Mouse (Mus musculus) layer of hippocampus, adult 9-10 months (tissue): ENCODE results near the gene Efnb3.

ENCODE experiments used
- DNase-seq: peaks from one replicate; pipeline ENCODE4 v3.0.0; 2022; ENCODE audit warnings: low spot score

The Efnb3 gene

DNA sequence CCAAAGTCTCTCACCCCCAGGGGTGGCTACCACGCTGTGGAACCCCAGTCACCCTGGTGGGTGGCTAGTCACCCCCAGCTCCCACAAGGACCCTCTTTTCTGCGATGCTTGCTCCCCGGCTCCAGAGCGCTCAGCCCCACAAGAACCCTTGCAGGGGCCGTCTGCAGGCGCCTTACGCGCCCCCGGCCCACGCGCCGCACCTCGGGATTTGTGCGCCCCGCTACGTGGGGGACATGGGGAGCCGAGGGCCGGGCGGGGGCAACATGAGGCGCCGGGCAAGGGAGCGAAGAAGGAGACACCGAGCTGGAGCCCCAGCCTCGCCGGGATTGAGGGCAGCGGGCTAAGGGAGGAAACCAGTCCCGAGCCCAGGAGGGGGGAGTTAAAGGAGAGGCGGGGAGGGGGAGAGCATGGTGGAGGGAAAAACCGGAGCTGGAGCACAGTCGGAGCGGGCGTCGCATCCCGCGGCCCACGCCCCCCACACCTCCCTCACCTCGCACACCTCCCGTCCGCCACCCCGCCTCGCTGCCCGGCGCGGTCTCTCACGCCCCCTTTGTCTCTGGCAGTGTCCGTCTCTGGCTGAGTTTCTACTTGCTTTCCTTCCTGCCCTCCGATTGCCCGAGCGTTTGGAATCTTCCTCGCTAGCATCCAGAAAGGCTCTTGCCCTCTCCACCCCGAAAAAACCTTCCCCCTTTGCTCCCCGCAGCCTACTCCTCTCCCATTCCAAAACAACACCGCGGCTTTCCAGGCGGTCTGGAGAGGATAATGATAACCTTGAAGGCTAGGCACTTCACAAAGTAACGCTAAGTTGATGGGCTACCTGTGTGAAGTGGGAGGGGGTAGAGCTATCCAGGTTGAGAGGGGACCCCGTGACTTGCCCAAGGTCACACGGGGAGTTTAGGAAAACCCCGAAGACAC, at the start of gene Efnb3:
Efnb3 (minus strand) TSS at position 355 of the 915 bp plus-strand sequence.
- DNase-seq = no peak

DNA sequence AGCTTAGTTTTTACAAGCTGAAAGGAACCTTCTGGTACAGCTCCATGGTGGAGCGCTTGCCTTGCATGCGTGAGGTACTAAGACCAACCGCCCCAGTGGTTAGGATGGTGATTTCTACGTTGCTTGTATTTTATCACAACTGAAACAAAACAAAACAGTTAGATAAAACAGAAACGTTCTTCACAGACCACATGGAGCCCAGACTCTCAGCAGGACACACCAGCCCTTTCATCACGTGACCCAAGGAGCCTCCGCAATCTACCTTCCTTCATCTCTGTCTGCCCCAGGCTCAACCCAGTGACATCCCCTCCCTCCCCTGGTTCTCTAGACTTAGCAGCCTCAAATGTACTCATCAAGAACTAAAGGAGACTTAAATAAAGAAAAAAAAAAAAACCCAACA, 49.4 kb upstream of the Efnb3 start:
- no peak for DNase-seq

DNA sequence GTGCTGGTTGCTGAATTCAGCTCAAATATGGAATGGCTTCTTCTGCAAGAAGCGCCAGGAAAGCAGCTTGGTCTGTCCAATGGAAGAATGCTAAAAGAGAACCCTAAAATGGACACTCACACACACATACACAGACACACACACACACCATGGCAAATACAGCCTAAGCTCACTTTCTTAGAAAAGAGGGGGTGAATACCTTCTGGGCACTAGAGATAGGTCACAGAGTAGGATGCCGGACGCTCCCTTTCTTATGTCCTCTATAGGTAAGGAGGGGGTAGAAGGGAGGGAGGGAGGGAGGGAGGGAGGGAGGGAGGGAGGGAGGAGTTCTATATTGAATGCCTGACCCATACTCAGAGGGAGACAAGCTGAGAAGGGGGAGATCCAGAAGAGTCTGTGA, 48.5 kb upstream of the Efnb3 start:
- no peak for DNase-seq

DNA sequence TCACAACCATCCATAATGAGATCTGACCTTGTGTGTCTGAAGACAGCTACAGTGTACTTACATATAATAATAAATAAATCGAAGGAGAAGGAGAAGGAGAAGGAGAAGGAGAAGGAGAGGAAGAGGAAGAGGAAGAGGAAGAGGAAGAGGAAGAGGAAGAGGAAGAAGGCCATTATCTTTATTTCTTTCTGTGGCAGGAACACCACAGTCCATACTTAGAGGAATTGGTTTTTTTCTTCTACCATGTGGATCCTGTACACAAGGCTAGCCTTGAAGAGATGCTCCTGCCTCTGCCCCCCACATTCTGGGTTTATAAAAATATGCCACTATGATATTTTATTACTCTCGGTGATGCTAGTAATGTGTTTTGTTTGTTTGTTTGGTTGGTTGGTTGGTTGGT, 46.8 kb upstream of the Efnb3 start:
- no peak for DNase-seq

DNA sequence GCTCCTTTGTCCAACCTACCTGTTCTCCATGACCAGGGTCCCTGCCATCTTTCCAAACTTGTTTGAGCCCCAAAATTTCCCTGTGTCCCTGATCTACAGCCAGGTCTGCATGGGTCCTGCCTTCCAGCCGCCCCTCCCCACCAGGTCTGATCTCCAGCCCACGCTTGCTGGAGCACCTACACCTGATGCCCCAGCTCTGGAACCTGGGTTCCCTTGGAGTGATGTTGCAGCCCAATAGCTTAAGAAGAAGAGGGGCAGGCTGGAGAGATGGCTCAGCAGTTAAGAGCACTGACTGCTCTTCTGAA, 46.4 kb upstream of the Efnb3 start:
- DNase-seq = no peak

DNA sequence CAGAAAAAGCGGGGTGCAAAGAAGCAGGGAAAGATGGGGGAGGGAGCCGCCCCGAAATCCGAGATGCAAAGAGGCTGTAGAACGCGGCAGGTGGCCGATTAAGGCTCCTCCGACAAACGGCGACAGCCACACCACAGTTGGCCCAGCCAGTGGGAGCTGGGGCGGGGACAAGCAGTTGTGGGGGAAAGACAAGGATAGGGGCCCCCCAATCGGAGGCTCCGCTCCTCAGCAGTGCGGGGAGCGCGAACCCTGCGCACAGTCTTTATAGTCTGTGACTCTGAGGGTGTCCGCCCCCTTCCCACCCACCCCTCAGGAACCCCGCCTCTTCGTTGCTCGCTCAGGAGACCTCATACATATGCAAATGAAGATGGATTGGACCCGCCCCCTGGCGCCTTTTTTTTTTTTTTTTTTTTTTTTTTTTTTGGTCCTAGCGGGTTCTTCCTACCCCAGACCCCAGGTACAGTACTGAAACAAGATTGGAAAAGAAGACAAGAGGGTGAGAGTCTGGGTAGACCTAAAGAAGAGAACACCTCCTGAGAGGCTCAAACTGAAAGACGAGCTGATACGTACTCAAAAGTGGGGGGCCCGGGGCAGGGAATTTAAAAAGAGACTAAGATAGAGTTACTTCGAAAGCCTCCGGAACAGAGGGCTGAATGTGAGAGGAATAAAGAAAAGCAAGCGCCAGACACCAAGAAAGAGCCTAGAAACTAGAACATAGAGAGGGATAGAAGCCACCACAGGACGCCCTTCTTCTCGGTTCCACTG, 45.9 kb upstream of the Efnb3 start, which contains the start of gene Atp1b2:
Atp1b2 (minus strand) TSS at position 217 of the 765 bp plus-strand sequence.
- DNase-seq = no peak

DNA sequence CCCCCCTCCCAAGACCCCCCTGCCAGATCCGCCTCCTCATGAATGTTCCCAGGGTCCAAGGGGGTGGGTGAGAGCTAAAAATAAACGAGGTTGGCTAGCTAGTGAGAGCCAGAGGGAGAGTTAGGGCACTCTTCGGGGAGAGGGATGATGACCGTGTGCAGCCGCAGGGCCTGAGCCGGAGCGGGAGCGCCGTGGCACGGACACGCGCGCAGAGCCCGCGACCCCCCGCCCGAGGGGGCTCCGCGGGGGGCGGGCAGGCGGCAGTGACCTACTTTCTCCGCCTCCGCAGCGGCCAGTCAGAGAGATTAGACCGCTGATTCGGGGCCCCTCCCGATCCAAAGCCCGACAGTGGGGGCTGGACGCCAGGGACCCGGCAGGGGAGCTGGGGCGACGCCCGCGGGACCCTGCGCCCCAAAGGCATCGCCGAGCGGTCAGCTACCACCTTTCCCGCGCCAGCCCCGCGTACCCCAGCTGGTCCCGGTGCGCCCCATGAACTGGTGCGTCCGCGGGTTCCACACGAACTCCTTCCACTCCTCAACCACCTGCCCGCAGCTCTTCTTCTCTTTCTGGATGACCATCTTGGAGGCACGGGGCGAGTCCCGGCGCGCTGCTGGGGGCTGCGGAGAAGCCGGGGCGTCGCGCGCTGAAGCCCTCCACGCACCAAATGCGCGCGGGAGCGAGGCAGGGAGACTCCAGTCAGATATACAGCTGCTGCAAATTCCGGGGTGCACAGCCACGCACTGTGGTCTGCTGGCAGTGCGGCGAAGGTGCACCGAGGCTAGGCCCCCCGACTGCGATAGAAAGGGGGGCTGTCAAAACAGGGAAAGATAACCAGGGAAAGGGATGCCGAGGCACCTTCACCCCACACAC, 45.0 kb upstream of the Efnb3 start:
- no peak for DNase-seq

DNA sequence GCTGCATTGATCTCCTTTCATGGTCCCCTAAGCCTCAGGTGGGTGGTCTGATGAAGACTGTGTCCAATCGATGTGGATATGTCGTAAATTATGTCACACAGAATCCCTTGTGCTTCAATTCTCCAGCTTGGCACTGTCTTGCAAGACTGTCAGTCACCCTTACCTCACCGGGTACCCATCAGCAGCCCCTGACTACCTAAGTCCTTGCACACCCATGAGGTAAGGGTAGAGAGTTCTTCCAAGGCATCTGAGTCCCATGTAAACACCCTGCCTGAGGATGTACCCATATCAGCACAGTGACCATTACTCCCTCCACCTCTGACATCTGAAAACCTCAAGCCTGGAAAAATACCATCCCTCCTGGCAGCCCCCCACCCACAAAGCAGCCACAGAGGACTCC, 44.3 kb upstream of the Efnb3 start:
- no peak for DNase-seq

DNA sequence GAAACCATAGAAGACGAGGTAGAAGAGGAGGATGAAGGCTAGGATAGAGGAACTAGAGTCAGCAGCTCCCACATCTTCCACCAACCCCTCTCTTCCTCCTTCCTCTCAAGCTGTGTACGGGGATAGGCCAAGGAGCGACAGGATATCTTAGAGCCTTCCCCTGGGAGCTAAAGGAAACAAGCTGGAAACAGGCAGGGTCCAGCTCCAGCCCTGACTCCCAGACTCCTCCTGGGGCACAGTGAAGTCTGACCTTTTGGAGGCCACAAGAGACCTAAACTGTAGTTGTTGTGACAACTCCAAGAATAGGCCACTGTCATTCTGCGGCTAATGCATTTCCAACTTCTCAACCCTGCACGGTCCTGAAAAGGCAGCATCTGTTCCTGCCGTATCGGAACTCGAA, 43.5 kb upstream of the Efnb3 start:
- DNase-seq = no peak

DNA sequence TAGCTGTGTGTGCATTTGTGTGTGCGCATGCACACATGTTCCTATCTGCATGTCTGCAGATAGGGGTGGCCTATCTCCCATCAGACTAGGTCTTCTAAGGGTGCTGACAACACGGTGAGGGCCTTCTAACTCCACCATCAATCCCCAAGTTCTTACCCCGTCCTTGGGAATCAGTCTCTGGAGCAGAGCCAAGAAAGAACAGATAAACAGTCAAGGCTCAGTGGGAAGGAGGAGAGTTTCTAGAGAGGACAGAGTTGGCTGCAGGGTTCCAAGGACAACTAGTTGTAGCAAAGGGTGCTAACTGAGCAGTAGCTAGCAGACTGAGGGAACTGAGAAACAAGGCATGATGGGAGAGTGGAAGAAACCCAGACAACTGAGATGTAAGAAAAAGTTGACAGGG, 41.8 kb upstream of the Efnb3 start:
- no peak for DNase-seq

DNA sequence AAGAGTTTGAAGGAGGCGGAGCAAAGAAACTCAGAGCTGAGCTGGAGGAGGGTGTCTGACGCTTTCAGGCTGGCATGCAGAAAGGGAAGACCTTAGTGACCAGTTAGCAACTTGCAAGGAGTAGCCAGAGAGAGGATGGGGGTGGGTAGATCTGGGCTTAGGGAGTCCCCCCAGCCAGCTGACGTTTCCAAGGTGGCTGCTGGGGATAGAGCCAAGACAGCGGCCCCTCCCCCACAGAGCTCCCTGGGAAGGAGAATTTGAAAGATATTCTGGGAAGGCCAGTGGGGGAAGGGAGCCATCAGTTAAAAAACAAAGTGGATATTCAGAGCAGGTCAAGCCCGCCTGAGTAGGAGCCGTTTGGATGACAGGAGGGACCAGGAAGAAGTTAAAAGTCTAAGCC, 40.1 kb upstream of the Efnb3 start:
- no peak for DNase-seq

DNA sequence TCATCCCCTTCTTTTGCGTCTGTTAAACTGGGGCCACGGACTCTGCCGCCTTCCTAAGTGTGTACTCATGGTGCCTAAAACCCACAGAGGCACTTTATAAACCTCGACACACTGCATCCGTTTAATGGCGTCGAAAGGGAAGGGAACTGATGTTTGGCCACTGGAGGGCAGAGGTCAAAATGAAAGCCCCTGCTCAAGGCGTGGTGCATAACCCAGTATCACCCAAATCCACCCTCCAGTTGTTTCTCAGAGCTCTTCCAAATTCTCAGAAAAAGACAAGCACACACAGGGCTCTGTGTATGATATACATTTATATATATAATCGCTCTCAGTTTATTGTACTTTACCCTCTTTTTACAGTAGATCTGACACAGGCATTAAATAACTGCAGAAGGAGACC, 39.4 kb upstream of the Efnb3 start:
- no peak for DNase-seq

DNA sequence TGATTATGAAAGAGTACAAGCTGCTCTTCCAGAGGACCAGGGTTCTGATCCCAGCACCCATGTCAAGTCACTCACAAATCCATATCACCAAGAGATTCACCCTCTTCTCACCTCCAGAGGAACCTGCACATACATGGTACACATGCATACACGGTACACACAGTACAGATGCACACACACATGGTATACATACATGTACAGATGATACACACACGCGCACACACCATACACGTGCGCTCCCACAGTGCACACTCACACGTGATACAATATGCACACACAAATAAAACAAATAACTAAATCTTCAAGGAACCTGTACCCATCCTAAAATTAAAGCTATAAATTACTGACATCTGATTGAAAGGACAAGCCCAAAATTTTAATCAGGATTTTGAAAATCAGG, 34.8 kb upstream of the Efnb3 start:
- DNase-seq = no peak

DNA sequence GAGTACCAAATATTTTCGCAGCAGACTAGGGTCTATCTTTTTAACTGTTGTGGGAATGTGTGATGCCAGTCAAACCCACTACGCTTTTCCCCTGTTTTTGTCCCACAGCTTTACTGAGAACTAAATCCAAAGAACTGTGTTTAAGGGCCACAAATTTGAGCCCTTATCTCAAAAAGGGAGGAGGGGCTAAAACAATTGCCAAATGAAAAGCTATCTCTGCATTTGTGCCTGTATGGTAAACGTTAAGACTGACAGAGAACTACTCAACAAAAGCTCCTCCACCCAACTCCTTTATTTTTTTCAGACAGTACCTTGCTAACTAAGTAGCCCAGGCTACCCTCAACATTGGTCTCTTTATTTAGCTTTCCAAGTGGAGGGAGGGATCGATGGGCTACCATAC, 32.8 kb upstream of the Efnb3 start:
- no peak for DNase-seq

DNA sequence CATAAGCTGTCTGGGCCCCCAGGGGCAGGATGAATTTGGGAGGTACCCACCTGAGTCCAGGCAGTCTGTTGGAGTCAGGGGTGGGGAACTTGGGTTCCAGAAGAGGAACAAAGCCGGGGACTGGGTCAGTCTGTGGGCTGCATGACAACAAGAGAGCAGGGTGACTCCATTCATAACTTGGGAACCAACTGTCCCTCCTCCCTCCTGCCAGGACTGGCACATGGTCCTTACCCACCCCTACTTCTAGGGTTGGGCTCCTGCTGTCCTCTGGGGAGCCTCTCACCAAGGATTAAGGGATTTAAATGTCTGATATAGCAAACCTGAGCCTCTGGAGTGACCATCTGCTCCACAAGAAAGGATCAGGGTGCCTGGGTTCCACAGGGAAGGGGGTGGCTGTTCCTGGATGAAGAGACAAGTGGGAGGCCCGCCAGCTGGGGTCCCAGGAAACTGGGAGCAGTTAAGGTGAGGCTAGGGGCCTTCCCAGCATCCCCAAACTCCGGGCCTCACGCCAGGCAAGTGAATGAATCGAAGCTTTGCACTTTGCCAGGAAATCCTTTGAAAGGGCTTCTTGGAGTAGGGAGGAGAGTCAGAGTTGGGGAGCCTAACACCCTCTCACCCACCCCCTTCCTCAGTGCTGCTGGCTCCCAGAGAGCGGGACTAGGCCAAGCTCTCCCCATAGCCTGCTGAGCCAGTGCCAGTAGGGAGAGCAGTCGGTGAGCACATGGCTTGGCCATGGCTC, 32.1 kb upstream of the Efnb3 start:
- DNase-seq = no peak

DNA sequence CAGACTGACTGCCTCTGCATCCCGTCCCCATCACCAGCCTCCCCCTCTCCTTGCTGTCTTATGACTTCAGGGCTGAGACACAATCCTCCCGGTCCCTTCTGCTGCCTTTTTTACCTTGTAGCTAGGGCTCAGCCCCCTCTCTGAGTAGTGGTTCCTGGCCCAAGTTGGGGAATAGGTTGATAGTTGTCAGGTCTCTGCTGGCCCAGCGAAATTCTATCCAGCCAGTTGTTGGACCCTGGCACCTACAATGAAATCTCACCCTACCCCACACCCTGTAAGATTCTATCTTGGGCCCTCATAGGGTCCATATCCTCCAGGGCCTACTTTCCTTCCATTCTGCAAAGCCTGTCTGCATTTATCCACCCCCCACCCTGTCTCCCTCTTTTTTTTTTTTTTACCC, 31.4 kb upstream of the Efnb3 start:
- no peak for DNase-seq

DNA sequence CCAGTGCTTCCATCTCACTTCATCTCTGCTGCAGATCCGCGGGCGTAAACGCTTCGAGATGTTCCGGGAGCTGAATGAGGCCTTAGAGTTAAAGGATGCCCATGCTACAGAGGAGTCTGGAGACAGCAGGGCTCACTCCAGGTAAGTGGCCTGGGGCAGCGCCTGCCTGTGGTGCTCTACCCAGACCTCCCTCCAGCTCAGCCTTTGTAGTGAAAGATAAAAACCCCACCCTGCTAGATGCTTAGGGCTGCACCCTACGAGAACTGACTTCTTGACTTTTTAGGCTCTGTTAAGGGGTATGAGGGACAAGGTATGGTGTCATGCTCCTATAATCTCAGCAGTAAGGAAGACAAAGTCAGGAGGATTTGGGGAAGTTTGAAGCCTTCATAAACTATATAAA, 30.6 kb upstream of the Efnb3 start:
- DNase-seq = no peak

DNA sequence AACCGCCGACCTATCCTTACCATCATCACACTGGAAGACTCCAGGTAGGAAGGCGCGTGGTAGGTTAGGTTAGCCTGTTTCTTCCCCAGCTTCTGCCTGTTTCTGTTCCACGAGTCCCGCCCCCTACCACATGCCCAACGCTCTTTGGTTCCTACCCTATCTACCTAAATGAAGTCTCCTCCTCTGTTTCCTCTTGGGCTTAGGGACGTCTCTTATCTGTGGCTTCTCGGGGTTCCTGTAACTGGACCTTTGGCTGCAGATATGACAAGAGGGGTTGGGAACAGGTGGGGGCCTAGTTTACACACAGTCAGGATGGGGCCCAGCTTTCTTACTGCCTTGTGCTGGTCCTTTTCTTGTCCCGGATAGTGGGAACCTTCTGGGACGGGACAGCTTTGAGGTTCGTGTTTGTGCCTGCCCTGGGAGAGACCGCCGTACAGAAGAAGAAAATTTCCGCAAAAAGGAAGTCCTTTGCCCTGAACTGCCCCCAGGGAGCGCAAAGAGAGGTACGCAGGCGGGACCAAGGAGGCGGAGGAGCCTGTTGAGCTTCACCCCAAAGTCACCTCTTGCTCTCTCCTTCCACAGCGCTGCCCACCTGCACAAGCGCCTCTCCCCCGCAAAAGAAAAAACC, 29.3 kb upstream of the Efnb3 start:
- no peak for DNase-seq

DNA sequence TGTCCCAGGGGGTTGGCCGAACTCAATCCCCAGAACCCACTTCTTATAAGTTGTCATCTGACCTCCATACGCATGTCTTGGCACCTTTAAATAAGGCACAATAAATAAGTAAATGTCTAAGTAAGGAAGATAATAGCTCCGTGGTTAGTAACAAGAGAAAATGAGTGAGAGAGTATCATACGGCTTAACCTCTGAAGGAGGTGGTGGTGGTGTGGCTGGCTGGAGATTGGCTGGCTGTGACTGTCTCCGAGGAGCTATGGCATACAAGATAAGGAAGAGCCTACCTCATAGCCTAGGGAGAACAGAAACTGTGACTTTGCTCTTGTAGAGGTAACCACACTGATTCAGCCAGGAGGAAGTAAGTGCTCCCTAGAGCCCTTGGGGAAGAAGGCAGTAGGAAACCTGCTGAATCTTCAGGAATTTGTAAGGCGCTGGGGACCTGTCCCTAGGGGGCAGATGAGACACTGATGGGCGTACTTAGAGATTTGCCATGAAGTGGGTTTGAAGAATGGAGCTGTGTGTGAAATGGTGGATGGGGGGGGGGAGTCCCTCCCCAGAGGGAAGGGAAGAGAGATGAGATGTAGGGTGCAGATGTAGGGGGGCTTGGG, 25.8 kb upstream of the Efnb3 start:
- no peak for DNase-seq

DNA sequence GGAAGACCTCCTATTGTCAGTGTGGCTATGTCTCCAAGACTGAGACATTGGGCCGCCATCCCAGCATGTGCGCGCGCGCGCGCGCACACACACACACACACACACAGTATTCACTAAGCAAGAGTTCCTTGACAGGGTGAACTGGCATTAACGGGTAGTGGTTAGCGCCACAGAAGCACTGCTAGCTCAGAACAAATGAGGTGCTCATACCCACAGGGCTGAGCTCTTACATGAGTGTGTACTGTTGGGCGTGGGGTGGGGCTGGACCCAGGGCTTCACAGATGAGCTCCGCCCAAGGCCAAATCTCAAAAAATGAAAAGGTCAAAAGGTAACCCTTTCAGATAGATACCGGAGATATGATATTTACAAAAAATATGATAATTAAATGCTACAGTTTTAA, 24.9 kb upstream of the Efnb3 start:
- no peak for DNase-seq

DNA sequence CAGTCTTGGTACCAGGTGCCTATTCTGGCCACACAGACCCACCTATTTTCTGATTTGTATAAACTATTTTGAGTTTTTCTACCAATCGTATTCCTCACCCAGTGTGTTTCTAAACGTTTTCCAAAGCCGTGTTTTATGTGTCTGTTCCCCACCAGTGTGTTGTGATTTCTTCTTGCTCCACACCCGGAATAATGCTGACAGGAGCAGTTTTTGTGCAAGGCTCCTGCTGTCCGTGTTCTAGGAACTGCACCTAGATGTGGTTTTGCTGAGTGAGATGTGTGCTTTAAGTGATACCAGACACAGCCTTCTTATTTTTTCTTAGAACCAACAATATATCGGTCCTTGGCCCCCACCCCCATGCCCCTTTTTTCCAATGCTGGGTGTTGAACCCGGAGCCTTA, 24.0 kb upstream of the Efnb3 start:
- DNase-seq = no peak
